Mouse (Mus musculus) MEL-GATA-1-ER (cell line): ENCODE data around the gene Arid1b.

Experiments used
- DNase-seq: peaks from one replicate; pipeline ENCODE4 v3.0.0-alpha.2; 2012; ENCODE audit warnings: low read depth; ENCODE audit errors: extremely low read depth

Arid1b gene

GRCm38 (mm10) chr17:5056654-5057053 is 62.5 kb downstream of the Arid1b start:
- no peak for DNase-seq

GRCm38 (mm10) chr17:5057286-5057685 is 63.2 kb downstream of the Arid1b start:
- DNase-seq, result no peak

- DNase-seq, result peak; percentile 37
Measured at GRCm38 (mm10) chr17:5057944-5058720, 64.0 kb downstream of the Arid1b start.

- no peak for DNase-seq
Measured at GRCm38 (mm10) chr17:5059092-5059601, 65.0 kb downstream of the Arid1b start.

GRCm38 (mm10) chr17:5060515-5061084 is 66.5 kb downstream of the Arid1b start:
- DNase-seq, result no peak

GRCm38 (mm10) chr17:5061183-5061582 is 67.1 kb downstream of the Arid1b start:
- no peak for DNase-seq

- no peak for DNase-seq
Measured at GRCm38 (mm10) chr17:5061593-5061992, 67.5 kb downstream of the Arid1b start.

GRCm38 (mm10) chr17:5063471-5064176 is 69.5 kb downstream of the Arid1b start:
- no peak for DNase-seq

- no peak for DNase-seq
Measured at GRCm38 (mm10) chr17:5064777-5065176, 70.6 kb downstream of the Arid1b start.

- no peak for DNase-seq
Measured at GRCm38 (mm10) chr17:5065270-5065669, 71.1 kb downstream of the Arid1b start.

GRCm38 (mm10) chr17:5066835-5067234 is 72.7 kb downstream of the Arid1b start:
- no peak for DNase-seq

- no peak for DNase-seq
Measured at GRCm38 (mm10) chr17:5067264-5067663, 73.1 kb downstream of the Arid1b start.

GRCm38 (mm10) chr17:5070399-5070798 is 76.3 kb downstream of the Arid1b start:
- DNase-seq, result no peak

GRCm38 (mm10) chr17:5072539-5072938 is 78.4 kb downstream of the Arid1b start:
- DNase-seq, result no peak

GRCm38 (mm10) chr17:5074752-5075506 is 80.8 kb downstream of the Arid1b start:
- no peak for DNase-seq

GRCm38 (mm10) chr17:5077996-5078395 is 83.9 kb downstream of the Arid1b start:
- DNase-seq, result no peak

GRCm38 (mm10) chr17:5078576-5078975 is 84.4 kb downstream of the Arid1b start:
- DNase-seq, result no peak

GRCm38 (mm10) chr17:5080884-5081419 is 86.8 kb downstream of the Arid1b start:
- DNase-seq, result no peak

GRCm38 (mm10) chr17:5082274-5082673 is 88.1 kb downstream of the Arid1b start:
- no peak for DNase-seq

GRCm38 (mm10) chr17:5083497-5083896 is 89.4 kb downstream of the Arid1b start:
- no peak for DNase-seq

- DNase-seq, result no peak
Measured at GRCm38 (mm10) chr17:5084139-5084538, 90.0 kb downstream of the Arid1b start.
